Mouse (Mus musculus): ENCODE measurements around the gene Crtc3. TPM values are rescaled to one million over a fixed set of nuclear protein-coding genes. Genes with fewer than 3 reads are reported as not detected.
A peak's percentile ranks its signal among the peaks of the same experiment; 100 is the strongest.

Crtc3 gene
- polyA plus RNA-seq, 1 experiment from 2014 or later: 14.2 TPM

- H3K9me3 ChIP-seq (replicated peaks; ENCODE audit: control insufficient read depth, low read length): no peaks in the 10 kb centered on the region
- no peak for ATAC-seq (replicated peaks; ENCODE audit: insufficient number of reproducible peaks, low FRiP score, low TSS enrichment)
- no peak overlapping the region for H3K4me2 ChIP-seq
- H3K9ac ChIP-seq (ENCODE audit: low read depth, low read length): no peak overlapping the region
- no peak overlapping the region for H3K4me3 ChIP-seq (ENCODE audit: low read depth, low read length)
- H3K27me3 ChIP-seq (ENCODE audit: control insufficient read depth, insufficient read depth, low read length): no peaks in the 10 kb centered on the region
- peaks cover 27% of the 10 kb centered on the region for H3K4me1 ChIP-seq (ENCODE audit: control insufficient read depth, insufficient read depth, low read length)
- H3K36me3 ChIP-seq (ENCODE audit: control insufficient read depth, insufficient read depth, low read length): no peaks in the 10 kb centered on the region; the same call in 1 of the 2 replicates
- H3K27ac ChIP-seq (ENCODE audit: low read depth, low read length): no peak overlapping the region
- 52% methylated on average over 5 of the region's 5 CpGs for WGBS (ENCODE audit: insufficient replicate concordance)
Observed at GRCm38 (mm10) chr7:80642552-80642951, 46.1 kb downstream of the Crtc3 start.

GRCm38 (mm10) chr7:80641899-80642298, 46.8 kb downstream of the Crtc3 start:
- 0 out of 2 replicates have a peak overlapping the region, but pooled peaks have one; percentile 4 for H3K9ac ChIP-seq (ENCODE audit: low read depth, low read length)
- no peak overlapping the region for H3K4me3 ChIP-seq (ENCODE audit: low read depth, low read length)
- 70% methylated on average over 7 of the region's 7 CpGs for WGBS (ENCODE audit: insufficient replicate concordance)
- peaks cover 27% of the 10 kb centered on the region for H3K4me1 ChIP-seq (ENCODE audit: control insufficient read depth, insufficient read depth, low read length)
- no peaks in the 10 kb centered on the region for H3K27me3 ChIP-seq (ENCODE audit: control insufficient read depth, insufficient read depth, low read length)
- no peaks in the 10 kb centered on the region; the same call in 1 of the 2 replicates for H3K36me3 ChIP-seq (ENCODE audit: control insufficient read depth, insufficient read depth, low read length)
- no peak overlapping the region for H3K4me2 ChIP-seq
- ATAC-seq (replicated peaks; ENCODE audit: insufficient number of reproducible peaks, low FRiP score, low TSS enrichment): no peak
- H3K27ac ChIP-seq (ENCODE audit: low read depth, low read length): no peak overlapping the region
- no peaks in the 10 kb centered on the region for H3K9me3 ChIP-seq (replicated peaks; ENCODE audit: control insufficient read depth, low read length)

- H3K36me3 ChIP-seq (ENCODE audit: control insufficient read depth, insufficient read depth, low read length): no peaks in the 10 kb centered on the region; the same call in 1 of the 2 replicates
- H3K4me2 ChIP-seq: no peak overlapping the region
- H3K27ac ChIP-seq (ENCODE audit: low read depth, low read length): no peak overlapping the region
- no peaks in the 10 kb centered on the region for H3K9me3 ChIP-seq (replicated peaks; ENCODE audit: control insufficient read depth, low read length)
- peaks cover 30% of the 10 kb centered on the region for H3K4me1 ChIP-seq (ENCODE audit: control insufficient read depth, insufficient read depth, low read length)
- 17% methylated on average over 4 of the region's 4 CpGs for WGBS (ENCODE audit: insufficient replicate concordance)
- H3K27me3 ChIP-seq (ENCODE audit: control insufficient read depth, insufficient read depth, low read length): no peaks in the 10 kb centered on the region
- 0 out of 2 replicates have a peak, but pooled peaks have one; percentile 42 for ATAC-seq (replicated peaks; ENCODE audit: insufficient number of reproducible peaks, low FRiP score, low TSS enrichment)
- H3K4me3 ChIP-seq (ENCODE audit: low read depth, low read length): no peak overlapping the region
- H3K9ac ChIP-seq (ENCODE audit: low read depth, low read length): no peak overlapping the region
Observed at GRCm38 (mm10) chr7:80641497-80641896, 47.2 kb downstream of the Crtc3 start.

- peaks cover 42% of the 10 kb centered on the region for H3K4me1 ChIP-seq (ENCODE audit: control insufficient read depth, insufficient read depth, low read length)
- no peaks in the 10 kb centered on the region for H3K27me3 ChIP-seq (ENCODE audit: control insufficient read depth, insufficient read depth, low read length)
- ATAC-seq (replicated peaks; ENCODE audit: insufficient number of reproducible peaks, low FRiP score, low TSS enrichment): no peak
- H3K36me3 ChIP-seq (ENCODE audit: control insufficient read depth, insufficient read depth, low read length): no peaks in the 10 kb centered on the region; the same call in 1 of the 2 replicates
- no peak overlapping the region for H3K4me3 ChIP-seq (ENCODE audit: low read depth, low read length)
- H3K27ac ChIP-seq (ENCODE audit: low read depth, low read length): no peak overlapping the region
- H3K9me3 ChIP-seq (replicated peaks; ENCODE audit: control insufficient read depth, low read length): no peaks in the 10 kb centered on the region
- no peak overlapping the region for H3K4me2 ChIP-seq
- no peak overlapping the region for H3K9ac ChIP-seq (ENCODE audit: low read depth, low read length)
- 89% methylated on average over 3 of the region's 3 CpGs for WGBS (ENCODE audit: insufficient replicate concordance)
Observed at GRCm38 (mm10) chr7:80639981-80640380, 48.7 kb downstream of the Crtc3 start.

GRCm38 (mm10) chr7:80638460-80638859, 50.2 kb downstream of the Crtc3 start:
- Histone ChIP-seq H3K4me1 (ENCODE audit: control insufficient read depth, insufficient read depth, low read length) (peaks cover 46% of the 10 kb centered on the region), H3K27me3 (ENCODE audit: control insufficient read depth, insufficient read depth, low read length) (no peaks in the 10 kb centered on the region), H3K9me3 (replicated peaks; ENCODE audit: control insufficient read depth, low read length) (no peaks in the 10 kb centered on the region), H3K4me3 (ENCODE audit: low read depth, low read length) (no peak overlapping the region), H3K4me2 (no peak overlapping the region), H3K36me3 (ENCODE audit: control insufficient read depth, insufficient read depth, low read length) (no peaks in the 10 kb centered on the region), H3K27ac (ENCODE audit: low read depth, low read length) (no peak overlapping the region), H3K9ac (ENCODE audit: low read depth, low read length) (no peak overlapping the region)
- 78% methylated on average over 10 of the region's 10 CpGs for WGBS (ENCODE audit: insufficient replicate concordance)
- ATAC-seq (replicated peaks; ENCODE audit: insufficient number of reproducible peaks, low FRiP score, low TSS enrichment): no peak

GRCm38 (mm10) chr7:80636953-80637800, 51.5 kb downstream of the Crtc3 start:
- no peak overlapping the region for H3K4me3 ChIP-seq (ENCODE audit: low read depth, low read length)
- no peaks in the 10 kb centered on the region for H3K27me3 ChIP-seq (ENCODE audit: control insufficient read depth, insufficient read depth, low read length)
- H3K36me3 ChIP-seq (ENCODE audit: control insufficient read depth, insufficient read depth, low read length): no peaks in the 10 kb centered on the region
- WGBS (ENCODE audit: insufficient replicate concordance): 65% methylated on average over 9 of the region's 9 CpGs
- no peaks in the 10 kb centered on the region for H3K9me3 ChIP-seq (replicated peaks; ENCODE audit: control insufficient read depth, low read length)
- H3K27ac ChIP-seq (ENCODE audit: low read depth, low read length): no peak overlapping the region
- no peak overlapping the region for H3K4me2 ChIP-seq
- H3K9ac ChIP-seq (ENCODE audit: low read depth, low read length): no peak overlapping the region
- peaks cover 39% of the 10 kb centered on the region for H3K4me1 ChIP-seq (ENCODE audit: control insufficient read depth, insufficient read depth, low read length)
- no peak for ATAC-seq (replicated peaks; ENCODE audit: insufficient number of reproducible peaks, low FRiP score, low TSS enrichment)

- no peaks in the 10 kb centered on the region for H3K36me3 ChIP-seq (ENCODE audit: control insufficient read depth, insufficient read depth, low read length)
- H3K4me2 ChIP-seq: no peak overlapping the region
- H3K9me3 ChIP-seq (replicated peaks; ENCODE audit: control insufficient read depth, low read length): no peaks in the 10 kb centered on the region
- H3K27ac ChIP-seq (ENCODE audit: low read depth, low read length): peak overlapping the region; percentile 2; the same call in 1 of the 2 replicates
- H3K4me1 ChIP-seq (ENCODE audit: control insufficient read depth, insufficient read depth, low read length): peaks cover 37% of the 10 kb centered on the region
- WGBS (ENCODE audit: insufficient replicate concordance): 43% methylated on average over 17 of the region's 17 CpGs
- no peak for ATAC-seq (replicated peaks; ENCODE audit: insufficient number of reproducible peaks, low FRiP score, low TSS enrichment)
- H3K4me3 ChIP-seq (ENCODE audit: low read depth, low read length): no peak overlapping the region
- no peak overlapping the region for H3K9ac ChIP-seq (ENCODE audit: low read depth, low read length)
- no peaks in the 10 kb centered on the region for H3K27me3 ChIP-seq (ENCODE audit: control insufficient read depth, insufficient read depth, low read length)
Observed at GRCm38 (mm10) chr7:80636288-80636952, 52.3 kb downstream of the Crtc3 start.

GRCm38 (mm10) chr7:80635866-80636265, 52.8 kb downstream of the Crtc3 start:
- H3K4me1 ChIP-seq (ENCODE audit: control insufficient read depth, insufficient read depth, low read length): peaks cover 37% of the 10 kb centered on the region
- H3K4me3 ChIP-seq (ENCODE audit: low read depth, low read length): no peak overlapping the region
- peak overlapping the region; percentile 2; the same call in 1 of the 2 replicates for H3K27ac ChIP-seq (ENCODE audit: low read depth, low read length)
- H3K4me2 ChIP-seq: no peak overlapping the region
- no peaks in the 10 kb centered on the region for H3K9me3 ChIP-seq (replicated peaks; ENCODE audit: control insufficient read depth, low read length)
- no peaks in the 10 kb centered on the region for H3K36me3 ChIP-seq (ENCODE audit: control insufficient read depth, insufficient read depth, low read length)
- 16% methylated on average over 5 of the region's 5 CpGs for WGBS (ENCODE audit: insufficient replicate concordance)
- H3K27me3 ChIP-seq (ENCODE audit: control insufficient read depth, insufficient read depth, low read length): no peaks in the 10 kb centered on the region
- 0 out of 2 replicates have a peak, but pooled peaks have one; percentile 57 for ATAC-seq (replicated peaks; ENCODE audit: insufficient number of reproducible peaks, low FRiP score, low TSS enrichment)
- no peak overlapping the region for H3K9ac ChIP-seq (ENCODE audit: low read depth, low read length)
